Mouse (Mus musculus) G1E (cell line): Measurements from ENCODE around the gene Acmsd. TPM values are rescaled to one million over a fixed set of nuclear protein-coding genes. Genes with fewer than 3 reads are reported as not detected.

Source experiments
- ATAC-seq: 2 replicates; pipeline ENCODE4 v1.8.0; 2016; ENCODE audit warnings: mild to moderate bottlenecking; ENCODE audit not compliant: insufficient number of reproducible peaks, poor library complexity, low FRiP score, severe bottlenecking; ENCODE audit errors: extremely low read depth
- DNase-seq: peaks from one replicate; pipeline ENCODE4 v3.0.0; 2012; ENCODE audit warnings: low spot score
- H3K27me3 ChIP-seq: 2 replicates; pipeline ENCODE4 v1.6.1; 2012; ENCODE audit warnings: mild to moderate bottlenecking, low read length, inconsistent platforms; ENCODE audit not compliant: insufficient read depth
- H3K36me3 ChIP-seq: replicated peaks from 2 replicates; pipeline ENCODE3; 2012; ENCODE audit warnings: mild to moderate bottlenecking, inconsistent platforms
- H3K4me1 ChIP-seq: 2 replicates; pipeline ENCODE4 v1.6.1; 2012; ENCODE audit warnings: low read depth, low read length, inconsistent platforms, mixed read lengths; ENCODE audit not compliant: insufficient read depth
- H3K4me3 ChIP-seq: 2 replicates; pipeline ENCODE4 v1.5.1; 2012; ENCODE audit warnings: low read depth, mild to moderate bottlenecking, inconsistent platforms, low read length, moderate library complexity, mixed read lengths
- H3K9me3 ChIP-seq: replicated peaks from 2 replicates; pipeline ENCODE4 v1.6.1; 2012; ENCODE audit warnings: inconsistent platforms
- CTCF ChIP-seq: IDR thresholded peaks from 2 replicates; pipeline ENCODE4 v1.5.1; 2012; ENCODE audit warnings: low read depth, low read length, inconsistent platforms, mixed read lengths
- GATA1 ChIP-seq: IDR thresholded peaks from 2 replicates; pipeline ENCODE4 v1.6.1; 2012; ENCODE audit warnings: borderline replicate concordance, low read length, inconsistent platforms, mixed read lengths
- GATA2 ChIP-seq: IDR thresholded peaks from 2 replicates; pipeline ENCODE4 v1.6.1; 2012; ENCODE audit warnings: low read depth, low read length, inconsistent platforms, borderline replicate concordance
- POLR2AphosphoS5 ChIP-seq: IDR thresholded peaks from 2 replicates; pipeline ENCODE4 v1.6.1; 2012; ENCODE audit warnings: low read depth, low read length, inconsistent platforms; ENCODE audit not compliant: insufficient replicate concordance
- TAL1 ChIP-seq: conservative IDR thresholded peaks from 2 replicates; pipeline ENCODE4 v1.6.1; 2012; ENCODE audit warnings: low read depth, low read length, inconsistent platforms, mixed read lengths
- polyA plus RNA-seq: library from polyadenylated mRNA; stranded (reverse); fragments of >175 nt; gene quantifications from 2 replicates; pipeline ENCODE4 v1.2.3, GENCODE M21; 2012
- total RNA-seq, 2 experiments: library from RNA; stranded (forward) in 1 of 2; stranded (reverse) in 1 of 2; fragments of 200-1000 nt in 1 of 2; fragments of >200 nt in 1 of 2; fragmentation: Nextera tagmentation in 1 of 2; gene quantifications; 2 replicates each; pipeline ENCODE4 v1.2.3; 2014 to 2017

Gene Acmsd
- total and polyA plus RNA-seq, 3 experiments: 0.08 to 0.90 (median 0.71) TPM

GRCm38 (mm10) chr1:127718290-127718689 lies 10.9 kb upstream of the Acmsd start:
- DNase-seq (no peak), ATAC-seq (no peak)
- peaks cover 3% of the 10 kb centered on the region; the same call in 1 of the 2 replicates for H3K27me3 ChIP-seq
- H3K4me3 ChIP-seq: no peak overlapping the region
- no peaks in the 10 kb centered on the region for H3K9me3 ChIP-seq
- H3K36me3 ChIP-seq: no peaks in the 10 kb centered on the region
- TF ChIP-seq POLR2AphosphoS5: no peak
- no peak for TF ChIP-seq TAL1
- no peak for TF ChIP-seq GATA1
- TF ChIP-seq CTCF: no peak
- TF ChIP-seq GATA2: no peak
- no peaks in the 10 kb centered on the region for H3K4me1 ChIP-seq

GRCm38 (mm10) chr1:127723596-127723995 lies 5.6 kb upstream of the Acmsd start:
- DNase-seq (no peak), ATAC-seq (no peak)
- peaks cover 3% of the 10 kb centered on the region; the same call in 1 of the 2 replicates for H3K27me3 ChIP-seq
- H3K4me1 ChIP-seq: no peaks in the 10 kb centered on the region
- no peaks in the 10 kb centered on the region for H3K9me3 ChIP-seq
- TF ChIP-seq GATA1: no peak
- no peak overlapping the region for H3K4me3 ChIP-seq
- H3K36me3 ChIP-seq: no peaks in the 10 kb centered on the region

- H3K4me1 ChIP-seq: no peaks in the 10 kb centered on the region; the same call in 1 of the 2 replicates
- no peaks in the 10 kb centered on the region for H3K36me3 ChIP-seq
- ATAC-seq: no peak
- peaks cover 2% of the 10 kb centered on the region for H3K27me3 ChIP-seq
- TF ChIP-seq GATA2 (no peak), CTCF (no peak), TAL1 (no peak), POLR2AphosphoS5 (no peak), GATA1 (no peak)
- DNase-seq: no peak
- peaks cover 2% of the 10 kb centered on the region for H3K9me3 ChIP-seq
- no peak overlapping the region for H3K4me3 ChIP-seq
Observed at GRCm38 (mm10) chr1:127731086-127731485, 1.9 kb downstream of the Acmsd start.

GRCm38 (mm10) chr1:127732435-127732834 lies 3.2 kb downstream of the Acmsd start:
- no peaks in the 10 kb centered on the region; the same call in 1 of the 2 replicates for H3K4me1 ChIP-seq
- H3K4me3 ChIP-seq: no peak overlapping the region
- peaks cover 2% of the 10 kb centered on the region for H3K9me3 ChIP-seq
- H3K36me3 ChIP-seq: no peaks in the 10 kb centered on the region
- DNase-seq (no peak), ATAC-seq (no peak)
- TF ChIP-seq POLR2AphosphoS5 (no peak), GATA1 (no peak), GATA2 (no peak)
- peaks cover 4% of the 10 kb centered on the region for H3K27me3 ChIP-seq

GRCm38 (mm10) chr1:127732841-127733240 lies 3.6 kb downstream of the Acmsd start:
- H3K36me3 ChIP-seq: no peaks in the 10 kb centered on the region
- TF ChIP-seq CTCF (no peak), GATA1 (no peak), TAL1 (no peak), POLR2AphosphoS5 (no peak)
- H3K27me3 ChIP-seq: peaks cover 5% of the 10 kb centered on the region
- no peak for ATAC-seq
- no peaks in the 10 kb centered on the region; the same call in 1 of the 2 replicates for H3K4me1 ChIP-seq
- H3K4me3 ChIP-seq: no peak overlapping the region
- no peak for DNase-seq
- H3K9me3 ChIP-seq: peaks cover 2% of the 10 kb centered on the region

GRCm38 (mm10) chr1:127735356-127735755 lies 6.1 kb downstream of the Acmsd start:
- DNase-seq (no peak), ATAC-seq (no peak)
- peaks cover 14% of the 10 kb centered on the region for H3K27me3 ChIP-seq
- no peaks in the 10 kb centered on the region for H3K9me3 ChIP-seq
- no peaks in the 10 kb centered on the region for H3K36me3 ChIP-seq
- H3K4me3 ChIP-seq: no peak overlapping the region
- TF ChIP-seq GATA1 (no peak), GATA2 (no peak), CTCF (no peak), TAL1 (no peak), POLR2AphosphoS5 (no peak)
- H3K4me1 ChIP-seq: no peaks in the 10 kb centered on the region; the same call in 1 of the 2 replicates

GRCm38 (mm10) chr1:127750401-127751102 lies 21.3 kb downstream of the Acmsd start:
- ATAC-seq (no peak), DNase-seq (no peak)
- no peak overlapping the region for H3K4me3 ChIP-seq

More at GRCm38 (mm10) chr1:127750401-127751102, 21.3 kb downstream of the Acmsd start:
- no peak for TF ChIP-seq POLR2AphosphoS5
- TF ChIP-seq TAL1: no peak
- TF ChIP-seq CTCF: no peak
- TF ChIP-seq GATA1: no peak
- TF ChIP-seq GATA2: no peak
- Histone ChIP-seq H3K27me3 (no peaks in the 10 kb centered on the region), H3K4me1 (peaks cover 19% of the 10 kb centered on the region), H3K9me3 (no peaks in the 10 kb centered on the region), H3K36me3 (no peaks in the 10 kb centered on the region)
